Mouse (Mus musculus) ES-Bruce4 (cell line): ENCODE results near the gene Dus1l.

Source experiments
- CTCF ChIP-seq: IDR thresholded peaks from one replicate; pipeline ENCODE4 v1.8.1; 2011; ENCODE audit warnings: low read depth, low read length
- EP300 ChIP-seq: IDR thresholded peaks from 2 replicates; pipeline ENCODE4 v1.6.1; 2011; ENCODE audit warnings: low read depth, low read length; ENCODE audit not compliant: insufficient read depth
- POLR2A ChIP-seq: IDR thresholded peaks from one replicate; pipeline ENCODE4 v1.8.1; 2011; ENCODE audit warnings: low read length; ENCODE audit not compliant: insufficient read depth

DNA sequence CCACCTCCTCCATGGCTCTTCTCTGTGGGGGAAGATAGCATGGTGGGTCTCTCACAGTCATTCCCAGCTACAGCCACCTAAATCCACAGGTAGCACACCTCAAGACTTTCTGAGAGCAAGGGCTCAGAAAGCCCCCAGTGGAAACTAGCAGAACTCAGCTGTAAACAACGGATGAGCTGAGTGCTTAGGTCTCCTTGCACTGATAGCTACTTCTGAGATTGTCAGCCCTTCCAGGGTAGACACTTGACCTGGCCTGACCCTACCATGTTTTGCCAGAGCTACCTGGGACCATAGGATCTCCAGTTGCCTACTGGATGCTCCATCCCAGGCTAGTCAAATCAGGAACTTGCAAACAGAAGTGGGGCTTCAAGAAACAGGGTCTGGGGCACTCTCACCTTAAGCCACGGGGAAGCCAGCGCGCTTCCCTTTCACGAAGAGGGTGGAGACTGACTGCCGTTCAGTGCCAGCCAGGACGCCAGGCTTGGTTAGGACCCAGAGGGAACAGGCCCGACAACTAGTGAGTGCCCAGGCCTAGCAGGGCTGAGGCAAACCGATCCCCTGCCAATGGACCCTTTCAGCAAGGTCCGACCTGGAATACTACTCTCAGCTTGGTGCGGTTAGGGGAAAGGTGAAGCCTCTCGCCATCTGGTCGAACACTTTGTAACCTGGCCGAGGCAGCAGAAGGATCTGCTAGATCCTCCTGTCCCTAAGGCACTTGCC is 26.8 kb upstream of the Dus1l start:
- TF ChIP-seq CTCF: no peak
- no peak for TF ChIP-seq EP300
- no peak for TF ChIP-seq POLR2A
